In genomic region chr17:48010283-48010682, GRCm38 (mm10) we compare ENCODE assay signal across 20 mouse cellular contexts. TPM values are rescaled to one million over a fixed set of nuclear protein-coding genes. Genes with fewer than 3 reads are reported as not detected.
A peak's percentile ranks its signal among the peaks of the same experiment; 100 is the strongest.
DNase-seq lines count a peak whose midpoint lies in the region; ATAC-seq and TF ChIP-seq lines count a peak whose summit lies in the region.
"Had no signal": no experiment of that assay in that cellular context is flagged by ENCODE, and none has a peak within 500 bp of the region (broad histone marks: within the 10 kb centered on the region; RNA-seq: fewer than 3 reads in every experiment).

No protein-coding gene starts in this region.

- no peak overlapping the region for H3K4me2 ChIP-seq in heart, embryonic 15.5 days
- no peak overlapping the region for H3K4me2 ChIP-seq in midbrain, embryonic 13.5 days (replicated peaks)
- no peak overlapping the region for H3K4me2 ChIP-seq in intestine, postnatal 0 days (replicated peaks; ENCODE audit: low read depth)

- H3K4me1 ChIP-seq in heart, embryonic 15.5 days (replicated peaks) = peaks cover 12% of the 10 kb centered on the region
- H3K4me1 ChIP-seq in midbrain, embryonic 13.5 days (replicated peaks) = peaks cover 28% of the 10 kb centered on the region
- H3K4me1 ChIP-seq in midbrain, embryonic 10.5 days = peaks cover 59% of the 10 kb centered on the region
- H3K4me1 ChIP-seq in intestine, postnatal 0 days (replicated peaks; ENCODE audit: control insufficient read depth, insufficient read depth, low read length) = no peaks in the 10 kb centered on the region

- H3K27ac ChIP-seq in heart, embryonic 15.5 days = no peak overlapping the region
- H3K27ac ChIP-seq in midbrain, embryonic 13.5 days = no peak overlapping the region
- H3K27ac ChIP-seq in midbrain, embryonic 10.5 days (replicated peaks) = no peak overlapping the region
- no peak overlapping the region for H3K27ac ChIP-seq in intestine, postnatal 0 days (ENCODE audit: low read depth, low read length)
- H3K27ac ChIP-seq: limb, embryonic 10.5 days; macrophage had no signal

- H3K9ac ChIP-seq in heart, embryonic 15.5 days = no peak overlapping the region
- H3K9ac ChIP-seq in midbrain, embryonic 13.5 days (replicated peaks) = no peak overlapping the region
- no peak overlapping the region for H3K9ac ChIP-seq in intestine, postnatal 0 days (ENCODE audit: low read depth, low read length)

- 53% methylated on average over 11 of the region's 11 CpGs for WGBS in heart, embryonic 15.5 days
- 83% methylated on average over 11 of the region's 11 CpGs for WGBS in midbrain, embryonic 13.5 days
- WGBS in midbrain, embryonic 10.5 days = 82% methylated on average over 11 of the region's 11 CpGs
- 68% methylated on average over 11 of the region's 11 CpGs for WGBS in intestine, postnatal 0 days

- no peak for DNase-seq in heart, adult 18-20 months
- no peak for DNase-seq in midbrain, embryonic 10.5 days (ENCODE audit: low spot score)
- no peak for DNase-seq in ovary, adult 18-20 months (ENCODE audit: low spot score)
- DNase-seq in embryo, embryonic 9.5 days (ENCODE audit: extremely low spot score) = no peak
- DNase-seq: cerebellum, postnatal 25 days; lung, adult 18-20 months; right cerebral cortex, postnatal 25 days had no signal

- no peaks in the 10 kb centered on the region for H3K9me3 ChIP-seq in heart, embryonic 15.5 days (replicated peaks)
- no peaks in the 10 kb centered on the region for H3K9me3 ChIP-seq in midbrain, embryonic 13.5 days
- H3K9me3 ChIP-seq in midbrain, embryonic 10.5 days (replicated peaks) = no peaks in the 10 kb centered on the region
- H3K9me3 ChIP-seq in intestine, postnatal 0 days (ENCODE audit: control insufficient read depth) = no peaks in the 10 kb centered on the region
- H3K9me3 ChIP-seq: limb, embryonic 10.5 days had no signal

- ATAC-seq in heart, embryonic 15.5 days (replicated peaks; ENCODE audit: insufficient number of reproducible peaks, insufficient read depth, low FRiP score, low read depth) = 0 out of 2 replicates have a peak, but pooled peaks have one; percentile 28
- peak; percentile 25 for ATAC-seq in midbrain, embryonic 13.5 days
- 0 out of 2 replicates have a peak, but pooled peaks have one; percentile 17 for ATAC-seq in intestine, postnatal 0 days
- ATAC-seq: CD4-positive, CD25-positive, alpha-beta regulatory T cell, adult 4 months; hindbrain, embryonic 16.5 days; midbrain, embryonic 16.5 days had no signal

- H3K27me3 ChIP-seq in heart, embryonic 15.5 days = no peaks in the 10 kb centered on the region
- peaks cover 13% of the 10 kb centered on the region for H3K27me3 ChIP-seq in midbrain, embryonic 13.5 days
- H3K27me3 ChIP-seq in midbrain, embryonic 10.5 days (ENCODE audit: low read depth, poor library complexity, severe bottlenecking) = peaks cover 36% of the 10 kb centered on the region
- no peaks in the 10 kb centered on the region for H3K27me3 ChIP-seq in intestine, postnatal 0 days (replicated peaks; ENCODE audit: control insufficient read depth, insufficient read depth, low read length)

- no peak overlapping the region for H3K4me3 ChIP-seq in heart, embryonic 15.5 days
- H3K4me3 ChIP-seq in midbrain, embryonic 13.5 days (replicated peaks) = no peak overlapping the region
- no peak overlapping the region for H3K4me3 ChIP-seq in midbrain, embryonic 10.5 days
- no peak overlapping the region for H3K4me3 ChIP-seq in intestine, postnatal 0 days (ENCODE audit: low read depth, low read length)
- H3K4me3 ChIP-seq: limb, embryonic 10.5 days had no signal

- no peaks in the 10 kb centered on the region for H3K36me3 ChIP-seq in heart, embryonic 15.5 days
- H3K36me3 ChIP-seq in midbrain, embryonic 13.5 days = no peaks in the 10 kb centered on the region
- no peaks in the 10 kb centered on the region for H3K36me3 ChIP-seq in midbrain, embryonic 10.5 days
- no peaks in the 10 kb centered on the region for H3K36me3 ChIP-seq in intestine, postnatal 0 days (ENCODE audit: control insufficient read depth, insufficient read depth)
- H3K36me3 ChIP-seq: limb, embryonic 10.5 days had no signal

- TF ChIP-seq CTCF in intestine, postnatal 0 days (IDR thresholded peaks at IDR 0.05; ENCODE audit: low read depth) = no peak

RNA-seq across cellular contexts. Expression of gene 1700122O11Rik, which starts 27.8 kb away (rescaled TPM):
- not detected in 2 replicates for polyA plus RNA-seq in heart, embryonic 15.5 days (2015; fragmentation: Nextera tagmentation; extraction: Ambion mirVana)
- not detected for total RNA-seq in heart, adult 18-20 months (2021)
- polyA plus RNA-seq in midbrain, embryonic 13.5 days (2015; fragmentation: Nextera tagmentation; extraction: Ambion mirVana) = not detected in 2 replicates
- not detected in 2 replicates for polyA plus RNA-seq in midbrain, embryonic 10.5 days (2016; fragmentation: Nextera tagmentation; extraction: Ambion mirVana)
- polyA plus RNA-seq in intestine, postnatal 0 days (2015; fragmentation: Nextera tagmentation; extraction: Ambion mirVana) = not detected in 2 replicates
- total RNA-seq: granulocyte monocyte progenitor cell, adult 5-6 weeks had no signal
- polyA plus RNA-seq: CD4-positive, CD25-positive, alpha-beta regulatory T cell, adult 4 months; embryonic facial prominence, embryonic 11.5 days; hindbrain, embryonic 16.5 days; kidney, embryonic 14.5 days; limb, embryonic 10.5 days; macrophage; midbrain, embryonic 16.5 days; neural tube, embryonic 11.5 days; urinary bladder, adult 2 months had no signal
